Mouse (Mus musculus) hindbrain, embryonic 14.5 days (tissue): ENCODE results near the gene Tnfrsf19. TPM values are rescaled to one million over a fixed set of nuclear protein-coding genes. Genes with fewer than 3 reads are reported as not detected.

ENCODE experiments used
- ATAC-seq: fragments of 200-750 bp; cut with Nextera tagmentation; 2 replicates; pipeline ENCODE4 v1.8.0; 2017; ENCODE audit warnings: moderate number of reproducible peaks, mild to moderate bottlenecking, moderate TSS enrichment, moderate library complexity; ENCODE audit not compliant: low FRiP score
- DNase-seq: peaks from one replicate; pipeline ENCODE4 v3.0.0-alpha.2; 2015; ENCODE audit warnings: low spot score
- H3K27ac ChIP-seq: fragments of 300-500 bp; sonication (generic); 2 replicates; pipeline ENCODE4 v1.5.1; 2014; ENCODE audit warnings: mild to moderate bottlenecking, moderate library complexity
- H3K27me3 ChIP-seq: fragments of 300-500 bp; sonication (generic); 2 replicates; pipeline ENCODE4 v1.6.1; 2014; ENCODE audit warnings: mild to moderate bottlenecking, low read length, mixed read lengths; ENCODE audit not compliant: control insufficient read depth, insufficient read depth
- H3K36me3 ChIP-seq: fragments of 300-500 bp; sonication (generic); replicated peaks from 2 replicates; pipeline ENCODE4 v1.6.1; 2014; ENCODE audit not compliant: control insufficient read depth, insufficient read depth
- H3K4me1 ChIP-seq: fragments of 300-500 bp; sonication (generic); replicated peaks from 2 replicates; pipeline ENCODE4 v1.6.1; 2014; ENCODE audit warnings: antibody characterized with exemption, low read length, mixed read lengths; ENCODE audit not compliant: control insufficient read depth, insufficient read depth
- H3K4me2 ChIP-seq: fragments of 300-500 bp; sonication (generic); replicated peaks from 2 replicates; pipeline ENCODE4 v1.6.1; 2014; ENCODE audit warnings: mild to moderate bottlenecking, moderate library complexity
- H3K4me3 ChIP-seq: fragments of 300-500 bp; sonication (generic); replicated peaks from 2 replicates; pipeline ENCODE4 v1.5.1; 2014; ENCODE audit warnings: mild to moderate bottlenecking, low read length
- H3K9ac ChIP-seq: fragments of 300-500 bp; sonication (generic); 2 replicates; pipeline ENCODE4 v1.6.1; 2014
- H3K9me3 ChIP-seq: fragments of 300-500 bp; sonication (generic); 2 replicates; pipeline ENCODE4 v1.6.1; 2016; ENCODE audit warnings: low read length; ENCODE audit not compliant: control insufficient read depth
- WGBS: fragments of 180-500 bp; shearing (Covaris S2); extraction: QIAGEN DNeasy Blood & Tissue Kit; methylation state at CpG from one replicate; pipeline ENCODE4 v1.1.7; 2014; 5-methylcytosine and 5-hydroxymethylcytosine counted together
- polyA plus RNA-seq: library from polyadenylated mRNA; unstranded; fragments of >200 nt; fragmentation: Nextera tagmentation; extraction: Ambion mirVana; gene quantifications from 2 replicates; pipeline ENCODE4 v1.2.1, GENCODE M21; 2014

The Tnfrsf19 gene
- polyA plus RNA-seq, 1 experiment from 2014 or later, result 41.3 TPM

GRCm38 (mm10) chr14:60985077-60985476, 61.2 kb downstream of the Tnfrsf19 start:
- Histone ChIP-seq H3K4me3 (no peak overlapping the region), H3K9me3 (no peaks in the 10 kb centered on the region), H3K4me2 (no peak overlapping the region), H3K36me3 (no peaks in the 10 kb centered on the region), H3K27ac (no peak overlapping the region), H3K4me1 (peaks cover 15% of the 10 kb centered on the region), H3K27me3 (no peaks in the 10 kb centered on the region), H3K9ac (no peak overlapping the region)
- ATAC-seq, result no peak
- DNase-seq, result no peak
- 21% methylated on average over 4 of the region's 4 CpGs for WGBS

DNA sequence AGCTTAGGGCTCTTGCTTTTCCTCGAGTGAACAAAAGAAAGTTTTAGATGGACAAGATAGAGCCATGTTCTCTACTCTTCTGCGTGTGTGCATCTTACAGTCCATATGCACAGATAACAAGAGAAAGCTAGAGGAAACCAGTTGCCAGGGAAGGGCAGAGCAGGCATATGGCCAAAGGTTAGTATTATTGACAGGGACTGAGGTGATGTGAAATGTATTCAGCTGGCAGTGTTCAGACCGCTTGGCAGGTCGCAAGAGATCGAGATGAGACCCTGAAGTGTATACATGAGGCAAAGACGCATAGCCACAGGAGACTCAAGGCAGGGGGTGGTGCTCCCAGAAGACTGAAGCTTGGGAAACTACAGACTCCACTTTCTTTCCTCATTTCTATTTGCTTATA, 62.0 kb downstream of the Tnfrsf19 start:
- peaks cover 15% of the 10 kb centered on the region for H3K4me1 ChIP-seq
- H3K36me3 ChIP-seq, result no peaks in the 10 kb centered on the region
- no peak for ATAC-seq
- H3K4me2 ChIP-seq, result no peak overlapping the region
- H3K4me3 ChIP-seq, result no peak overlapping the region
- H3K27ac ChIP-seq, result peak overlapping the region; percentile 51
- WGBS, result 70% methylated on average over 6 of the region's 6 CpGs
- no peak overlapping the region for H3K9ac ChIP-seq
- no peak for DNase-seq
- no peaks in the 10 kb centered on the region for H3K9me3 ChIP-seq
- H3K27me3 ChIP-seq, result no peaks in the 10 kb centered on the region

DNA sequence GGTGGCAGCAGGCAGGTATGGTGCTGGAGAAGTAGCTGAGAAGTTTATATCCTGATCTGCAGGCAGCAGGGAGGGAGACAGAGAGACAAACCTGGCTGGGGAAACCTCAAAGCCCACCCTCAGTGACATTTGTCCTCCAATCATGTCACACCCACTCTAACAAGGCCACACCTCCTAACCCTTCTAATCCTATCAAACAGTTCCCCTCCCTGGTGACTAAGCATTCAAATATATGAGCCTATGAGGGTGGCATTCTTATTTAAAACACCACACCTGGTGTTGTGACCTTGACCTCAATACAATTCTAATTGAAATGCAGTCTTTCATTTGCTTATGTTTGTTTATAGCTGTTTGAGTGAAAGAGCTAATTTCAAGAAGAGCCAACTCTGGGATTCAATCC, 64.2 kb downstream of the Tnfrsf19 start:
- H3K9ac ChIP-seq, result no peak overlapping the region
- ATAC-seq (no peak), DNase-seq (no peak)

DNA sequence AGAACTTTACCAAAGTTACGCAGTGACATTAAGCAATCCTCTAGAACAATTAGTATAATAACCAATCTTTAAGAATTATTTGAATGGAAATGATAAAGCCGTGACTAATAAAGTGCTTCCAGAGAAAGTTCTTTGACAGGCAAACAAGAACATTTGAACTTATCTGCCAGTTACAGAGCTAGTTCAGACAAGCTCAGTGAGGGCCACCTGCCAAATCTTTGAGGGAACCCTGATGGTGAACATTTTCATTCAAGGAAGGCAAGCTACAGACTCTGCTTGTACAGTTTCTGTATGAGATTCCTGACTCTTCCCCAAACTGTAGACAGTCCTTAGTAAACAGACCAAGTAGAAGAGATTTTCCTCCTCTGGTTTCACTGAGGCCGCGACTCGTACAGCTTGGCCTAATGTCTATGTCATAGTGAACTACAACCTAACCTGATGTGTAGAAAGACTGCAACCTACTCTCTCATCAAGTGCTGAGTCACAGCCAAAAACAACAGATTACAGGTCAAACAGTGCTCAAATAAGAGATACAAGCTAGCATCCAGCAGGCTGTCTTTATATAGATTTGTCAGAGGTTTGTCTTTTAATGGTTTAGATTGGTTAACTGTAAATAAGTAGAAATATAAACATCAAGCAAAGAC, 65.9 kb downstream of the Tnfrsf19 start:
- H3K4me2 ChIP-seq, result no peak overlapping the region
- no peak overlapping the region for H3K27ac ChIP-seq
- peaks cover 11% of the 10 kb centered on the region for H3K4me1 ChIP-seq
- H3K9ac ChIP-seq, result no peak overlapping the region
- no peaks in the 10 kb centered on the region for H3K9me3 ChIP-seq
- H3K27me3 ChIP-seq, result no peaks in the 10 kb centered on the region
- ATAC-seq (no peak), DNase-seq (no peak)
- H3K4me3 ChIP-seq, result no peak overlapping the region
- 93% methylated on average over 5 of the region's 5 CpGs for WGBS
- H3K36me3 ChIP-seq, result no peaks in the 10 kb centered on the region

More for the DNA sequence above, 64.2 kb downstream of the Tnfrsf19 start:
- no peak overlapping the region for H3K4me3 ChIP-seq
- no peak overlapping the region for H3K27ac ChIP-seq
- no peaks in the 10 kb centered on the region for H3K9me3 ChIP-seq
- no peaks in the 10 kb centered on the region for H3K36me3 ChIP-seq
- no peak overlapping the region for H3K4me2 ChIP-seq
- no peaks in the 10 kb centered on the region for H3K27me3 ChIP-seq
- peaks cover 11% of the 10 kb centered on the region for H3K4me1 ChIP-seq

DNA sequence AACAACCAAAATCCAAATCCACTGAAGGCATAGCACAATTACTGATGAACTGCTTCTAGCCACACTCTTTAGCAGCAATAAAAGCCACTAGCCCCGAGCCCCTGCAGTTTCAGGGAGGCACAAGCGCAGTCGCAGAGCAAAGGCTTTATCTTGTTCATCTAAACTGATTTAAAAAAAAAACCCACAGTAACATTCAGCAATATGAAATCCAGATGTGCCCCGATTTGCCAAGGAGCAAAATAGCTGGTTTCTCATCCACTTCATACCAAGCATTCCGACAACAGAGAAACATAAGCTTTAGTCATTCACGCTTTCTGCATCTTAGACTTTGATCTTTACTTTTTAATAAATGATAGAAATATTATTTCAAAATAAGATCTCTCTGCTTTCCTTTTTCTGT, 68.2 kb downstream of the Tnfrsf19 start:
- Histone ChIP-seq H3K27ac (no peak overlapping the region), H3K27me3 (no peaks in the 10 kb centered on the region), H3K9ac (no peak overlapping the region), H3K4me3 (no peak overlapping the region), H3K4me2 (no peak overlapping the region), H3K36me3 (0 out of 2 replicates have a peak, but pooled peaks cover 2% of the 10 kb centered on the region), H3K9me3 (no peaks in the 10 kb centered on the region), H3K4me1 (no peaks in the 10 kb centered on the region)
- DNase-seq (no peak), ATAC-seq (no peak)
- 79% methylated on average over 6 of the region's 6 CpGs for WGBS

GRCm38 (mm10) chr14:60976231-60976630, 70.1 kb downstream of the Tnfrsf19 start:
- Histone ChIP-seq H3K4me2 (no peak overlapping the region), H3K27ac (no peak overlapping the region), H3K9ac (no peak overlapping the region), H3K4me3 (no peak overlapping the region), H3K36me3 (0 out of 2 replicates have a peak, but pooled peaks cover 12% of the 10 kb centered on the region), H3K27me3 (no peaks in the 10 kb centered on the region), H3K9me3 (no peaks in the 10 kb centered on the region), H3K4me1 (no peaks in the 10 kb centered on the region)
- ATAC-seq (no peak), DNase-seq (no peak)
- 75% methylated on average over 3 of the region's 3 CpGs for WGBS

DNA sequence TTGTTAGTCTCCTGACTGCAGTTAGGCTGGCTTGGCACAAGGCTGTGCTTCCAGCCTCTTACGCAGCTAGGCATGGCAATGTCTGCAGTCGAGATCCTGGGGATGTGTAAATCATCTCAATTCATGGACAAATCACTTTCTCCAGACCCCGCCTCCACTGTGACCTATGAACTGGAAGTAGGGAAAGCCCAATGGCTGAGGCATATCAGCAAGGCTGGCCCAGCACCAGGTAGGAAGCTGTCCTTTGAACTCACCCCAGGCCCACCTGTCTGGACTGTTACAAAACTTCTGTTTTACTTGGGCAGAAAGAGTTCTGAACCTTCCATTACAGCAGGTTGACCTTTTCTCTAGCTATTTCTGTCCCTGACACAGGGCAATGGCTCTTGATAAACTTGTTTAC, 70.6 kb downstream of the Tnfrsf19 start:
- Histone ChIP-seq H3K4me2 (no peak overlapping the region), H3K27ac (no peak overlapping the region), H3K4me1 (no peaks in the 10 kb centered on the region), H3K27me3 (no peaks in the 10 kb centered on the region), H3K4me3 (no peak overlapping the region), H3K9ac (no peak overlapping the region), H3K36me3 (peaks cover 12% of the 10 kb centered on the region; the same call in 1 of the 2 replicates), H3K9me3 (no peaks in the 10 kb centered on the region)
- no peak for ATAC-seq
- DNase-seq, result no peak
- 79% methylated on average over 3 of the region's 3 CpGs for WGBS

- Histone ChIP-seq H3K27me3 (no peaks in the 10 kb centered on the region), H3K4me2 (no peak overlapping the region), H3K9ac (no peak overlapping the region), H3K9me3 (no peaks in the 10 kb centered on the region), H3K27ac (no peak overlapping the region), H3K4me1 (no peaks in the 10 kb centered on the region), H3K4me3 (no peak overlapping the region), H3K36me3 (peaks cover 19% of the 10 kb centered on the region; the same call in 1 of the 2 replicates)
- WGBS, result 97% methylated on average over 9 of the region's 9 CpGs
- no peak for DNase-seq
- no peak for ATAC-seq
These were observed 75.3 kb downstream of the Tnfrsf19 start for GRCm38 (mm10) chr14:60970961-60971360.

DNA sequence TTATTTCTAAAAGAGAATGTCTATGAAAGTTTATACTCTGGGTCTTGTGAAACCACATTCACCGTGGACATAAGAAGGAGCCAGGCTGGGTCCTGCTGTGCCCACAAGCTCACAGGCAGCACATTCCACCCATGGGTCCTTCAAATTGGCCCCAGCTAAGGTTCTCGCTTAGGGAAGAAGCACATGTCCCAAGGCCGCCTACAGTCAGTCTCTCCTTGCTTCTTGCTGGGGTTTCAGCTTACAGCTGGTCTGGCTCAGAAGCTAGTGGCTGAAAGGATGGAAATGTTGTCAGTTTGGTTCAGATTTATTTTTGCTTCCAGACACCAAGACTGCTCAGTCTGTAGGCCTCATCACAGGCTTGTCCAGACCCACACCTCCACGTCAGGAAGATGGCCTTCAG, 80.2 kb downstream of the Tnfrsf19 start:
- Histone ChIP-seq H3K9me3 (no peaks in the 10 kb centered on the region), H3K27ac (no peak overlapping the region), H3K4me3 (no peak overlapping the region), H3K27me3 (no peaks in the 10 kb centered on the region), H3K36me3 (peaks cover 7% of the 10 kb centered on the region; the same call in 1 of the 2 replicates), H3K4me1 (no peaks in the 10 kb centered on the region), H3K9ac (no peak overlapping the region), H3K4me2 (no peak overlapping the region)
- ATAC-seq (no peak), DNase-seq (no peak)
- WGBS, result 94% methylated on average over 4 of the region's 4 CpGs
